ENCODE assay signal across 12 mouse cellular contexts in genomic region chr19:16367218-16367617, GRCm38 (mm10).
DNase-seq lines count a peak whose midpoint lies in the region; ATAC-seq and TF ChIP-seq lines count a peak whose summit lies in the region.
"Had no signal": no experiment of that assay in that cellular context is flagged by ENCODE, and none has a peak within 500 bp of the region (broad histone marks: within the 10 kb centered on the region; RNA-seq: fewer than 3 reads in every experiment).

No protein-coding gene starts in this region.

- H3K4me2 ChIP-seq in forebrain, embryonic 15.5 days (replicated peaks): no peak overlapping the region
- H3K4me2 ChIP-seq: heart, embryonic 15.5 days had no signal

- DNase-seq in layer of hippocampus, adult 2 months (ENCODE audit: low spot score in 2 of 2): peak in 1 of 2 experiments; percentile 39
- no peak for DNase-seq in layer of hippocampus, postnatal 14 days (ENCODE audit: low spot score in 2 of 2)
- no peak for DNase-seq in Patski (ENCODE audit: low read depth, low spot score)
- peak; percentile 28 for DNase-seq in lung, postnatal 10 days
- DNase-seq in ovary, postnatal 36 days (ENCODE audit: low spot score): no peak
- no peak for DNase-seq in left cerebral cortex, adult 11 months (ENCODE audit: low spot score)
- no peak for DNase-seq in cerebellum, adult 18-20 months
- DNase-seq: kidney, postnatal 36 days; right cerebral cortex, adult 18-20 months had no signal

- H3K27me3 ChIP-seq in Patski: no peaks in the 10 kb centered on the region
- no peaks in the 10 kb centered on the region for H3K27me3 ChIP-seq in forebrain, embryonic 15.5 days
- H3K27me3 ChIP-seq: heart, embryonic 15.5 days; megakaryocyte, embryonic 14.5 days had no signal

- peak; percentile 9 for ATAC-seq in Patski
- peak; percentile 52 for ATAC-seq in forebrain, embryonic 15.5 days (replicated peaks)

- peaks cover 26% of the 10 kb centered on the region for H3K4me1 ChIP-seq in forebrain, embryonic 15.5 days

- CTCF ChIA-PET in Patski (lab: Charles Lee): interaction anchor here (1.8 to 1.9 kb wide), 3 partner anchors 10 to 232 kb away, joined by 4 to 8 read pairs (median 5); no protein-coding TSS in a partner anchor

- H3K4me3 ChIP-seq in layer of hippocampus, adult 2 months: no peak overlapping the region
- no peak overlapping the region for H3K4me3 ChIP-seq in forebrain, embryonic 15.5 days
- H3K4me3 ChIP-seq: heart, embryonic 15.5 days; megakaryocyte, embryonic 14.5 days had no signal

- H3K9me3 ChIP-seq in forebrain, embryonic 15.5 days: no peaks in the 10 kb centered on the region
- H3K9me3 ChIP-seq: heart, embryonic 15.5 days; megakaryocyte, embryonic 14.5 days had no signal

- peak overlapping the region; percentile 85 for H3K27ac ChIP-seq in layer of hippocampus, adult 2 months
- H3K27ac ChIP-seq in forebrain, embryonic 15.5 days (replicated peaks): no peak overlapping the region
- H3K27ac ChIP-seq: heart, embryonic 15.5 days had no signal

- TF ChIP-seq CTCF in layer of hippocampus, adult 2 months (conservative IDR thresholded peaks at IDR 0.05): no peak
- no peak for TF ChIP-seq CTCF in Patski (IDR thresholded peaks at IDR 0.05)

- in situ Hi-C loops in Patski (cut with MboI; ENCODE audit: low pct_unique_long_range_greater_than_20kb): no loop called here

- POLR2A ChIA-PET in Patski (lab: Charles Lee): interaction anchor here (0.6 kb wide), 1 partner anchor 234 kb away, joined by 3 read pairs; no protein-coding TSS in a partner anchor

- WGBS in forebrain, embryonic 15.5 days: 33% methylated on average over 10 of the region's 10 CpGs

- no peak overlapping the region for H3K9ac ChIP-seq in forebrain, embryonic 15.5 days (replicated peaks)
- H3K9ac ChIP-seq: heart, embryonic 15.5 days had no signal

- H3K36me3 ChIP-seq in forebrain, embryonic 15.5 days: no peaks in the 10 kb centered on the region
- H3K36me3 ChIP-seq: heart, embryonic 15.5 days had no signal
